Mouse (Mus musculus): ENCODE measurements around the gene St3gal6. TPM values are rescaled to one million over a fixed set of nuclear protein-coding genes. Genes with fewer than 3 reads are reported as not detected.
"Not testable (repeated sequence)": the region's sequence is repeated elsewhere in the genome, so short reads cannot be mapped to it uniquely, and the experiment has no call there.

The St3gal6 gene
- polyA plus RNA-seq, 1 experiment = not detected

- Histone ChIP-seq H3K4me3 (ENCODE audit: insufficient read depth, low read depth, low read length) (no peak overlapping the region), H3K27ac (ENCODE audit: insufficient read depth, low read depth, low read length) (no peak overlapping the region), H3K4me1 (ENCODE audit: control insufficient read depth, insufficient read depth, low read length) (no peaks in the 10 kb centered on the region)
- TF ChIP-seq POLR2A (IDR thresholded peaks at IDR 0.05; ENCODE audit: insufficient read depth, low read depth, low read length) (no peak), CTCF (IDR thresholded peaks at IDR 0.05; ENCODE audit: insufficient read depth, low read depth, low read length) (no peak)
- 92% methylated on average over 4 of the region's 4 CpGs for WGBS
Measured at GRCm38 (mm10) chr16:58470841-58471240, 53.2 kb downstream of the St3gal6 start.

GRCm38 (mm10) chr16:58470061-58470460 lies 54.0 kb downstream of the St3gal6 start:
- WGBS = 82% methylated on average over 8 of the region's 8 CpGs

DNA sequence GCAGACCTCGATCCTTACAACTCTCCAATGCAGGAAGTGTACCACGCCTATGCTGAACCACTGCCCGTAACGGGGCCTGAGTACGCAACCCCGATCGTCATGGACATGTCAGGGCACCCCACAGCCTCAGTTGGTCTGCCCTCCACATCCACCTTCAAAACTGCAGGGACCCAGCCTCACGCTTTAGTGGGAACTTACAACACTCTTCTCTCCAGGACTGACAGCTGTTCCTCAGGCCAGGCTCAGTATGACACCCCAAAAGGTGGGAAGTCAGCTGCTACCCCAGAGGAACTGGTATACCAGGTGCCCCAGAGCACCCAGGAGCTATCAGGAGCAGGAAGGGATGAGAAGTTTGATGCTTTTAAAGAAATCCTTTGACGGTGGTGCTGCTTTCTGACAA lies 58.6 kb downstream of the St3gal6 start:
- 93% methylated on average over 9 of the region's 9 CpGs for WGBS
- H3K4me3 ChIP-seq (ENCODE audit: insufficient read depth, low read depth, low read length) = no peak overlapping the region
- H3K27ac ChIP-seq (ENCODE audit: insufficient read depth, low read depth, low read length) = no peak overlapping the region
- TF ChIP-seq POLR2A (IDR thresholded peaks at IDR 0.05; ENCODE audit: insufficient read depth, low read depth, low read length) (no peak), CTCF (IDR thresholded peaks at IDR 0.05; ENCODE audit: insufficient read depth, low read depth, low read length) (no peak)
- H3K4me1 ChIP-seq (ENCODE audit: control insufficient read depth, insufficient read depth, low read length) = no peaks in the 10 kb centered on the region

More at GRCm38 (mm10) chr16:58470061-58470460, 54.0 kb downstream of the St3gal6 start:
- Histone ChIP-seq H3K4me3 (ENCODE audit: insufficient read depth, low read depth, low read length) (no peak overlapping the region), H3K27ac (ENCODE audit: insufficient read depth, low read depth, low read length) (no peak overlapping the region), H3K4me1 (ENCODE audit: control insufficient read depth, insufficient read depth, low read length) (no peaks in the 10 kb centered on the region)
- no peak for TF ChIP-seq POLR2A (IDR thresholded peaks at IDR 0.05; ENCODE audit: insufficient read depth, low read depth, low read length)
- TF ChIP-seq CTCF (IDR thresholded peaks at IDR 0.05; ENCODE audit: insufficient read depth, low read depth, low read length) = no peak

DNA sequence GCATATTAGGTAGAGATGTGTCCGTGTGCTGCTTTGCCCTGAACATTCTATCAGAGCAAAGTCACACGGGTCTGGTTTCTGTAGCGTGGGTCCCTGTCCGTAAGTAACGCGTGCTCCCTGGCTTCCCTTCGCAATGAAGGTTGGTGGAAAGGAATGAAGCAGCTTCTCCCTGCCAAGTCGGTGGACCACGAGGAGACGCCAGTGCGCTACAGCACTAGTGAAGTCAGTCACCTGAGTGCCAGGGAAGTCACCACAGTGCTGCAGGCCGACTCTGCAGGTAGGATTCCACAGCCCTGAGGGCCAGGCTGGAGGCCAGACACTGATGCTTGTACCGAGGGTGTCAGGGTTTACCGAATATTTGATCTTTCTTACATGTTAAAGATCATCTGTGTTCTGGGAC lies 60.0 kb downstream of the St3gal6 start:
- Histone ChIP-seq H3K4me1 (ENCODE audit: control insufficient read depth, insufficient read depth, low read length) (no peaks in the 10 kb centered on the region), H3K27ac (ENCODE audit: insufficient read depth, low read depth, low read length) (no peak overlapping the region), H3K4me3 (ENCODE audit: insufficient read depth, low read depth, low read length) (no peak overlapping the region)
- WGBS = 94% methylated on average over 14 of the region's 14 CpGs
- TF ChIP-seq CTCF (IDR thresholded peaks at IDR 0.05; ENCODE audit: insufficient read depth, low read depth, low read length) (no peak), POLR2A (IDR thresholded peaks at IDR 0.05; ENCODE audit: insufficient read depth, low read depth, low read length) (no peak)

DNA sequence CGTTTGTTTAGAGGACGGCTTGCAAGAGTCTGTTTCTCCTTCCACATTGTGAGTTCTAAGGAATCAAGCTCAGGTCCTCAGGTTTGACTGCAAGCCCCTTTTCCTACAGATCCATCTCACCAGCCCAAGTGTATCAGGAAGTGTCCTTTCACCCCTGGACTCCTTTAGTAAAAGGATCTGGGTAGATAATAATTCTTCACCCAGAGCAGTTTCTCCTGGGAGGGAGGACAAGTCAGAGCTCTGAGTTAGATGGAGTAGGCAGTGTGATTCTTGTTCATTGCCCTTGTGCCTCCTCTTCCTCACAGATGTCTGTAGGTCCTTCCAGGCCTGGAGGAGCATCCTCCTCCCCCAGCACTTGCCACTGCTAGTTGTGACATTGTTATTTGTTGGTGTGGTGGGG lies 61.5 kb downstream of the St3gal6 start:
- 96% methylated on average over 2 of the region's 2 CpGs for WGBS
- TF ChIP-seq CTCF (IDR thresholded peaks at IDR 0.05; ENCODE audit: insufficient read depth, low read depth, low read length) (no peak), POLR2A (IDR thresholded peaks at IDR 0.05; ENCODE audit: insufficient read depth, low read depth, low read length) (no peak)
- no peaks in the 10 kb centered on the region for H3K4me1 ChIP-seq (ENCODE audit: control insufficient read depth, insufficient read depth, low read length)
- no peak overlapping the region for H3K4me3 ChIP-seq (ENCODE audit: insufficient read depth, low read depth, low read length)
- no peak overlapping the region for H3K27ac ChIP-seq (ENCODE audit: insufficient read depth, low read depth, low read length)

GRCm38 (mm10) chr16:58461856-58462518 lies 62.1 kb downstream of the St3gal6 start:
- whole genome bisulfite sequencing = 93% methylated on average over 2 of the region's 2 CpGs
- TF ChIP-seq CTCF (IDR thresholded peaks at IDR 0.05; ENCODE audit: insufficient read depth, low read depth, low read length) = no peak
- TF ChIP-seq POLR2A (IDR thresholded peaks at IDR 0.05; ENCODE audit: insufficient read depth, low read depth, low read length) = no peak
- Histone ChIP-seq H3K4me3 (ENCODE audit: insufficient read depth, low read depth, low read length) (no peak overlapping the region), H3K27ac (ENCODE audit: insufficient read depth, low read depth, low read length) (no peak overlapping the region), H3K4me1 (ENCODE audit: control insufficient read depth, insufficient read depth, low read length) (no peaks in the 10 kb centered on the region)

DNA sequence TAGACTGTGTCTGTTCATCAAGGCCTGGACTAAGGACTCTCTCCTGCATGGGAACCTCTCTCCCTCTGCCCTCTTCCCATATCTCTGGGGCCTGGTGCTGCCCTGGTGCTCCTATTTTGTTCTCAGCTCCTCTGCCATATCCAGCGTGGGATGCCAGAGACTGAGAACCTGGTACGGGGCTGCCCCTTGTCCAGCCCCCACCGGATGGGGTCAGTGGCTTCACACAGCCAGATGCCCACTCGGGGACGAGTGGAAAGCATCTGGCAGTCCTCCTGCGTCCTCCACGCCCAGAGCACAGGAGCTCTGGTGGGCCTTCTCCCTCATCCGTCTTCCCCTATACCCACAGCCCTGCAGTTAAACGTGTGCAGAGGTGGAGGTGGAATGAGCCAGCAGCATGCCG lies 63.7 kb downstream of the St3gal6 start:
- 91% methylated on average over 10 of the region's 10 CpGs for WGBS
- H3K4me3 ChIP-seq (ENCODE audit: insufficient read depth, low read depth, low read length) = no peak overlapping the region
- H3K27ac ChIP-seq (ENCODE audit: insufficient read depth, low read depth, low read length) = no peak overlapping the region
- no peaks in the 10 kb centered on the region for H3K4me1 ChIP-seq (ENCODE audit: control insufficient read depth, insufficient read depth, low read length)
- TF ChIP-seq POLR2A (IDR thresholded peaks at IDR 0.05; ENCODE audit: insufficient read depth, low read depth, low read length) (no peak), CTCF (IDR thresholded peaks at IDR 0.05; ENCODE audit: insufficient read depth, low read depth, low read length) (no peak)

DNA sequence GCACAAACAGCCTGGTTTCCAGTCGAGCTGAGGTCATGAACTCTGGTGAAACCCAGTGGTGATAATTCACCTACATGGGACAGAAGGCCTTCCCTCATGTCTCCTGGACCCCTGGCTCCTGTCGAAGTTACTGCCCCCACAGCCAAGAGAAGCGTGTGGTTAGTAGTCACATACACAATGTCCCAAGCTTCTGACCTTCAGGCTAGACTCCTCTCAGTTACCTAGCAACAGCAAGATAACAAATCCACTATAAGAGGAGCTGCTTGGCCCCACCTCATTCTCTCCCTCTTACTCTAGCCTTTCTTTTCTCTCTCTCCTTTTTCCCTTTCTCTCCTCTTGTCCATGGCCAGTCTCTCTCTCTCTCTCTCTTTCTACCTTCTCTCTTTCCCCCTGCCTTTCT lies 64.1 kb downstream of the St3gal6 start:
- H3K4me3 ChIP-seq (ENCODE audit: insufficient read depth, low read depth, low read length); H3K4me1 ChIP-seq (ENCODE audit: control insufficient read depth, insufficient read depth, low read length); H3K27ac ChIP-seq (ENCODE audit: insufficient read depth, low read depth, low read length): not testable (repeated sequence)
- 77% methylated on average over 3 of the region's 3 CpGs for WGBS

DNA sequence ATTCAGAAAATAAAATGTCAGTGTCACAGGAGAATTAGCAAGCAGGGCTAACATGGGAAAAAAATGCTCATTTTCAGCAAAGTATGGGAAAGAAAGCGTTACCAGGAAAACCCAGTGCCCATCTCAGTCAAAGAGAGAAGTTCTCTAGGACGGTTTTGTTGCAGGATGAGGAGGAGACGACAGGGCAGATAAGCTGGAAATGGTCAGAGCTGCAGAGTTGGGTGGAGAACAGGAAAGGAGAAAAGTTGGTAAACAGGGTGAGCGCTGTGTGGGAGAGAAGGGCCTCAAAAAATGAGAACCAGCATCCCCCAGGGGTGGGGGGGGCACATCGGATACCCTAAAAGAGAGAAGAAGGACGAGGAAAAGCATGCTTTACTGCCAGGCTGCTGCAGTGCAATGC lies 67.1 kb downstream of the St3gal6 start:
- 94% methylated on average over 6 of the region's 6 CpGs for WGBS
- no peak overlapping the region for H3K27ac ChIP-seq (ENCODE audit: insufficient read depth, low read depth, low read length)
- TF ChIP-seq CTCF (IDR thresholded peaks at IDR 0.05; ENCODE audit: insufficient read depth, low read depth, low read length) (no peak), POLR2A (IDR thresholded peaks at IDR 0.05; ENCODE audit: insufficient read depth, low read depth, low read length) (no peak)

DNA sequence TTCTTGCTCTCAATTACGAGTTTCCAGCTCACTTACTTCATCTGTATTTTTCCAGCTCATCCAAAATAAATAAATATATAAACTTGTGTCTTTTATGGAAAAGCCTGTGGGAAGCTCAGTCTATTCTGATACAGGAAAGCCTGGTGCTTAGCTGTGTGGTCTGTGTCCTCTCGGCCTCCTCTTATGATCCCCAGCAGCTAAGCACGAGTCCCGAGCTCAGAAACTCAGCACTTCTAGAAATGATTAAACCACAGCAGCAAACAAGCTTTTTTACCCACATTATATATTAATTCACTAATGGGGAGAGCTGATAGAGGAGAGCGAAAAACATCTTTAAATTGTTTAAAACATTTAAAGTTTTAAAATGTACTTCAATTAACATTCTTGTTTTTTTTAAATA lies 67.6 kb downstream of the St3gal6 start:
- no peak overlapping the region for H3K27ac ChIP-seq (ENCODE audit: insufficient read depth, low read depth, low read length)
- TF ChIP-seq CTCF (IDR thresholded peaks at IDR 0.05; ENCODE audit: insufficient read depth, low read depth, low read length) = no peak
- no peak for TF ChIP-seq POLR2A (IDR thresholded peaks at IDR 0.05; ENCODE audit: insufficient read depth, low read depth, low read length)
- H3K4me3 ChIP-seq (ENCODE audit: insufficient read depth, low read depth, low read length) = no peak overlapping the region
- WGBS = 94% methylated on average over 5 of the region's 5 CpGs
- no peaks in the 10 kb centered on the region for H3K4me1 ChIP-seq (ENCODE audit: control insufficient read depth, insufficient read depth, low read length)

More for the DNA sequence above, 67.1 kb downstream of the St3gal6 start:
- Histone ChIP-seq H3K4me1 (ENCODE audit: control insufficient read depth, insufficient read depth, low read length) (no peaks in the 10 kb centered on the region), H3K4me3 (ENCODE audit: insufficient read depth, low read depth, low read length) (no peak overlapping the region)
